Mouse (Mus musculus): ENCODE measurements at regions not wholly inside any gene's neighbourhood (a gene's known extent, or its start where the extent isn't known, plus 50 kb on each side); places are given as distances from the start of the nearest gene placed in this dataset.
"Not testable (repeated sequence)": the region's sequence is repeated elsewhere in the genome, so short reads cannot be mapped to it uniquely, and the experiment has no call there.

GRCm38 (mm10) chr4:31290301-31290975 lies 673.5 kb upstream of the Map3k7 start:
- no peak overlapping the region for H3K4me3 ChIP-seq (replicated peaks)
- H3K4me2 ChIP-seq, result no peak overlapping the region
- 75% methylated on average over 5 of the region's 5 CpGs for WGBS
- no peak overlapping the region for H3K9ac ChIP-seq
- no peaks in the 10 kb centered on the region for H3K4me1 ChIP-seq
- no peaks in the 10 kb centered on the region for H3K36me3 ChIP-seq (replicated peaks)
- H3K27ac ChIP-seq, result no peak overlapping the region
- H3K9me3 ChIP-seq, result no peaks in the 10 kb centered on the region
- ATAC-seq (ENCODE audit: low FRiP score), result no peak
- H3K27me3 ChIP-seq, result no peaks in the 10 kb centered on the region

GRCm38 (mm10) chr4:31293752-31294151 lies 670.1 kb upstream of the Map3k7 start:
- Histone ChIP-seq H3K27me3 (no peaks in the 10 kb centered on the region), H3K4me1 (no peaks in the 10 kb centered on the region), H3K36me3 (replicated peaks) (no peaks in the 10 kb centered on the region), H3K4me2 (no peak overlapping the region), H3K4me3 (replicated peaks) (no peak overlapping the region), H3K9ac (no peak overlapping the region), H3K9me3 (no peaks in the 10 kb centered on the region), H3K27ac (no peak overlapping the region)
- ATAC-seq (ENCODE audit: low FRiP score), result no peak
- WGBS, result 82% methylated on average over 2 of the region's 2 CpGs

- Histone ChIP-seq H3K4me3 (replicated peaks) (no peak overlapping the region), H3K4me1 (no peaks in the 10 kb centered on the region), H3K27ac (no peak overlapping the region), H3K4me2 (no peak overlapping the region), H3K36me3 (replicated peaks) (no peaks in the 10 kb centered on the region), H3K9me3 (no peaks in the 10 kb centered on the region), H3K27me3 (no peaks in the 10 kb centered on the region), H3K9ac (no peak overlapping the region)
- ATAC-seq (ENCODE audit: low FRiP score), result no peak
- WGBS, result 87% methylated on average over 3 of the region's 3 CpGs
Observed at GRCm38 (mm10) chr4:31297848-31298247, 666.0 kb upstream of the Map3k7 start.

GRCm38 (mm10) chr4:31319269-31319668 lies 644.6 kb upstream of the Map3k7 start:
- no peak overlapping the region for H3K9ac ChIP-seq
- H3K36me3 ChIP-seq (replicated peaks), result no peaks in the 10 kb centered on the region
- ATAC-seq (ENCODE audit: low FRiP score), result no peak
- 27% methylated on average over 6 of the region's 6 CpGs for WGBS
- peaks cover 5% of the 10 kb centered on the region; the same call in 1 of the 2 replicates for H3K4me1 ChIP-seq
- no peaks in the 10 kb centered on the region for H3K9me3 ChIP-seq
- H3K4me3 ChIP-seq (replicated peaks), result no peak overlapping the region
- H3K27ac ChIP-seq, result no peak overlapping the region
- H3K4me2 ChIP-seq, result no peak overlapping the region
- peaks cover 3% of the 10 kb centered on the region; the same call in 1 of the 2 replicates for H3K27me3 ChIP-seq

- Histone ChIP-seq H3K27ac (no peak overlapping the region), H3K4me2 (no peak overlapping the region), H3K9me3 (no peaks in the 10 kb centered on the region), H3K4me3 (replicated peaks) (no peak overlapping the region), H3K36me3 (replicated peaks) (no peaks in the 10 kb centered on the region), H3K27me3 (peaks cover 3% of the 10 kb centered on the region; the same call in 1 of the 2 replicates), H3K9ac (no peak overlapping the region), H3K4me1 (peaks cover 5% of the 10 kb centered on the region; the same call in 1 of the 2 replicates)
- 74% methylated on average over 8 of the region's 8 CpGs for WGBS
- 0 out of 2 replicates have a peak, but pooled peaks have one; percentile 6 for ATAC-seq (ENCODE audit: low FRiP score)
Observed at GRCm38 (mm10) chr4:31320734-31321507, 643.0 kb upstream of the Map3k7 start.

GRCm38 (mm10) chr4:31323816-31324215 lies 640.1 kb upstream of the Map3k7 start:
- Histone ChIP-seq H3K27ac (no peak overlapping the region), H3K27me3 (no peaks in the 10 kb centered on the region), H3K4me2 (no peak overlapping the region), H3K4me1 (peaks cover 5% of the 10 kb centered on the region; the same call in 1 of the 2 replicates), H3K36me3 (replicated peaks) (no peaks in the 10 kb centered on the region), H3K4me3 (replicated peaks) (no peak overlapping the region), H3K9ac (no peak overlapping the region), H3K9me3 (no peaks in the 10 kb centered on the region)
- no peak for ATAC-seq (ENCODE audit: low FRiP score)
- WGBS, result 92% methylated on average over 3 of the region's 3 CpGs

GRCm38 (mm10) chr4:31328798-31329197 lies 635.1 kb upstream of the Map3k7 start:
- no peaks in the 10 kb centered on the region for H3K9me3 ChIP-seq
- H3K9ac ChIP-seq, result no peak overlapping the region
- no peak overlapping the region for H3K4me3 ChIP-seq (replicated peaks)
- H3K36me3 ChIP-seq (replicated peaks), result no peaks in the 10 kb centered on the region
- 61% methylated on average over 5 of the region's 5 CpGs for WGBS
- H3K4me2 ChIP-seq, result no peak overlapping the region
- no peak for ATAC-seq (ENCODE audit: low FRiP score)
- H3K4me1 ChIP-seq, result no peaks in the 10 kb centered on the region
- H3K27me3 ChIP-seq, result no peaks in the 10 kb centered on the region
- H3K27ac ChIP-seq, result no peak overlapping the region

- no peak overlapping the region for H3K9ac ChIP-seq
- H3K36me3 ChIP-seq (replicated peaks), result no peaks in the 10 kb centered on the region
- ATAC-seq (ENCODE audit: low FRiP score), result no peak
- H3K4me2 ChIP-seq, result no peak overlapping the region
- H3K27ac ChIP-seq, result no peak overlapping the region
- no peak overlapping the region for H3K4me3 ChIP-seq (replicated peaks)
- H3K4me1 ChIP-seq, result no peaks in the 10 kb centered on the region
- no peaks in the 10 kb centered on the region for H3K27me3 ChIP-seq
- H3K9me3 ChIP-seq, result no peaks in the 10 kb centered on the region
Observed at GRCm38 (mm10) chr4:31331053-31331452, 632.8 kb upstream of the Map3k7 start.

- WGBS, result 90% methylated on average over 3 of the region's 3 CpGs
Observed at GRCm38 (mm10) chr4:31335686-31336085, 628.2 kb upstream of the Map3k7 start.

GRCm38 (mm10) chr4:31337980-31338379 lies 625.9 kb upstream of the Map3k7 start:
- H3K36me3 ChIP-seq (replicated peaks), result no peaks in the 10 kb centered on the region
- no peaks in the 10 kb centered on the region for H3K27me3 ChIP-seq
- H3K27ac ChIP-seq, result no peak overlapping the region
- no peak overlapping the region for H3K4me2 ChIP-seq
- peaks cover 8% of the 10 kb centered on the region; the same call in 1 of the 2 replicates for H3K4me1 ChIP-seq
- H3K9ac ChIP-seq, result no peak overlapping the region
- no peaks in the 10 kb centered on the region for H3K9me3 ChIP-seq
- WGBS, result 55% methylated on average over 4 of the region's 4 CpGs
- no peak overlapping the region for H3K4me3 ChIP-seq (replicated peaks)
- ATAC-seq (ENCODE audit: low FRiP score), result no peak

More at GRCm38 (mm10) chr4:31335686-31336085, 628.2 kb upstream of the Map3k7 start:
- H3K4me2 ChIP-seq, result no peak overlapping the region
- H3K9me3 ChIP-seq, result no peaks in the 10 kb centered on the region
- no peak overlapping the region for H3K4me3 ChIP-seq (replicated peaks)
- H3K4me1 ChIP-seq, result peaks cover 8% of the 10 kb centered on the region; the same call in 1 of the 2 replicates
- no peak overlapping the region for H3K27ac ChIP-seq
- no peaks in the 10 kb centered on the region for H3K27me3 ChIP-seq
- ATAC-seq (ENCODE audit: low FRiP score), result no peak
- no peaks in the 10 kb centered on the region for H3K36me3 ChIP-seq (replicated peaks)
- no peak overlapping the region for H3K9ac ChIP-seq

- H3K9ac ChIP-seq, result no peak overlapping the region
- ATAC-seq (ENCODE audit: low FRiP score), result no peak
- no peak overlapping the region for H3K4me3 ChIP-seq (replicated peaks)
- no peaks in the 10 kb centered on the region for H3K27me3 ChIP-seq
- no peaks in the 10 kb centered on the region for H3K36me3 ChIP-seq (replicated peaks)
- no peaks in the 10 kb centered on the region for H3K9me3 ChIP-seq
- no peaks in the 10 kb centered on the region for H3K4me1 ChIP-seq
- H3K4me2 ChIP-seq, result no peak overlapping the region
- H3K27ac ChIP-seq, result no peak overlapping the region
- WGBS, result 71% methylated on average over 5 of the region's 5 CpGs
Observed at GRCm38 (mm10) chr4:31343312-31344248, 620.3 kb upstream of the Map3k7 start.

GRCm38 (mm10) chr4:31354046-31354445 lies 609.9 kb upstream of the Map3k7 start:
- H3K4me3 ChIP-seq (replicated peaks); H3K4me1 ChIP-seq; ATAC-seq (ENCODE audit: low FRiP score); H3K36me3 ChIP-seq (replicated peaks); H3K9ac ChIP-seq; H3K27me3 ChIP-seq; H3K27ac ChIP-seq; H3K4me2 ChIP-seq; H3K9me3 ChIP-seq: not testable (repeated sequence)
- WGBS, result 92% methylated on average over 3 of the region's 3 CpGs
